Comparison of ENCODE assay signal across 8 mouse cellular contexts in genomic region chr11:63925161-63925582, GRCm38 (mm10). TPM values are rescaled to one million over a fixed set of nuclear protein-coding genes. Genes with fewer than 3 reads are reported as not detected.
A peak's percentile ranks its signal among the peaks of the same experiment; 100 is the strongest.
DNase-seq lines count a peak whose midpoint lies in the region; ATAC-seq lines count a peak whose summit lies in the region.

No protein-coding gene starts in this region.

- peaks cover 26% of the 10 kb centered on the region for H3K4me1 ChIP-seq in hindbrain, embryonic 14.5 days (replicated peaks; ENCODE audit: control insufficient read depth, insufficient read depth, low read length)

- H3K9me3 ChIP-seq in hindbrain, embryonic 14.5 days (ENCODE audit: control insufficient read depth, low read length), result no peaks in the 10 kb centered on the region

- H3K36me3 ChIP-seq in hindbrain, embryonic 14.5 days (replicated peaks; ENCODE audit: control insufficient read depth, insufficient read depth), result no peaks in the 10 kb centered on the region

- H3K27me3 ChIP-seq in hindbrain, embryonic 14.5 days (ENCODE audit: control insufficient read depth, insufficient read depth, low read length), result peaks cover 54% of the 10 kb centered on the region

- peak overlapping the region; percentile 17 for H3K4me3 ChIP-seq in hindbrain, embryonic 14.5 days (replicated peaks; ENCODE audit: low read length)

- no peak overlapping the region for H3K9ac ChIP-seq in hindbrain, embryonic 14.5 days

- peak; percentile 18 for DNase-seq in MN1 (ENCODE audit: low spot score)
- peak; percentile 82 to 84 for DNase-seq in cerebellum, postnatal 10 days
- peak; percentile 77 for DNase-seq in gastrocnemius, adult 18-20 months (ENCODE audit: low spot score)
- peak; percentile 63 for DNase-seq in hindbrain, embryonic 14.5 days (ENCODE audit: low spot score)
- DNase-seq in left cerebral cortex, adult 8-10 months (ENCODE audit: low spot score in 2 of 2), result peak; percentile 48 to 57
- DNase-seq in right cerebral cortex, adult 18-20 months, result peak; percentile 57
- peak; percentile 57 to 87 for DNase-seq in urinary bladder, adult 18-20 months (ENCODE audit: low spot score in 2 of 2)

- H3K27ac ChIP-seq in hindbrain, embryonic 14.5 days, result no peak overlapping the region

- WGBS in hindbrain, embryonic 14.5 days, result under 1% methylated on average over 31 of the region's 31 CpGs

- no peak for ATAC-seq in hindbrain, embryonic 14.5 days (ENCODE audit: low FRiP score)
- ATAC-seq in megakaryocyte, adult 5-6 weeks (ENCODE audit: poor library complexity, severe bottlenecking), result peak; percentile 54

- peak overlapping the region; percentile 48 for H3K4me2 ChIP-seq in hindbrain, embryonic 14.5 days (replicated peaks)

RNA-seq across cellular contexts. Expression of gene Hs3st3b1, which starts 3.1 kb away (rescaled TPM):
- total RNA-seq in gastrocnemius, adult 18-20 months (2021), result under 1 TPM; 0.25 to 0.31 TPM
- 6.7 and 7.9 TPM in 2 replicates for polyA plus RNA-seq in hindbrain, embryonic 14.5 days (2014; fragmentation: Nextera tagmentation; extraction: Ambion mirVana)
- total RNA-seq in left cerebral cortex, adult 8-10 months (2022), result 1 to 10 TPM; 1.7 to 2.2 (median 1.8) TPM
- 0.38 and 0.55 TPM in 2 replicates for total RNA-seq in megakaryocyte, adult 5-6 weeks (2015)
- 0.59 and 0.77 TPM in 2 replicates for total RNA-seq in megakaryocyte, adult 5-6 weeks (2017)

Comparison
In these comparisons a context has a peak if more than half of its experiments do, and no peak if none do; other contexts are left out.
1. DNase-seq: peak in every context shown above with its lines; median percentile 83 in cerebellum, postnatal 10 days; 77 in gastrocnemius, adult 18-20 months; 72 in urinary bladder, adult 18-20 months; 63 in hindbrain, embryonic 14.5 days; 57 in right cerebral cortex, adult 18-20 months; 52 in left cerebral cortex, adult 8-10 months; 18 in MN1.